Mouse (Mus musculus) kidney, adult 10 weeks (tissue): ENCODE results near the gene Olfr987. TPM values are rescaled to one million over a fixed set of nuclear protein-coding genes. Genes with fewer than 3 reads are reported as not detected.

Experiments used
- polyA plus RNA-seq: library from polyadenylated mRNA; stranded (reverse); fragments of 350-450 nt; fragmentation: Illumina TruSeq; extraction: RNeasy Lipid Tissue Mini Kit (QIAGEN cat#74804); gene quantifications from one replicate; pipeline ENCODE4 v1.2.3, GENCODE M21; 2014; ENCODE audit warnings: low read depth, low replicate concordance

Gene Olfr987
- not detected for polyA plus RNA-seq

DNA sequence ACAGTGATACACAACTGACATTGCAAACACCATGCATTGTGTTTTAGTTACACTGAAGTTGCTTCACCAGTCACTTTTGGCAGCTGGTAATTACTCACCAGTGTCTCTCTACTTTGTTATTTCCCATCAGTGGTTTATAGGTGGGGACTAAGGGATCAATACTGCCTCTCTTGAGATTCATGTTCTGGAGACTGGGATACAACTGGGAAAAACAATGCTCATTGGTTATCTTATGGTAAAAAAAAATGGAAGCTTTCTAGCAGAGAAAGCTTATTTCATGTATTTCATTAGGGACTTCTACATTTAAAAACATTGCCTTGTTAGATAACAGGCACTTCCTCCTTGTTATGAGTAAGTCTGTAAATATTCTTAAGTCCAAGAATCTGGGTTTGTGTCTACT lies at the start of gene Olfr987:
Gene Olfr987 (minus strand): TSS at position 101 of the 400 bp plus-strand sequence.

GRCm38 (mm10) chr2:85363127-85363526 lies 24.0 kb upstream of the Olfr987 start, which contains the start of gene Olfr988:
Olfr988 (minus strand) TSS chr2:85363227.

Other genes starting within 250 kb of the Olfr987 start
- 5.3 TPM for gene Aplnr, start 203.1 kb downstream of the Olfr987 start, polyA plus RNA-seq
- gene Lrrc55, start 142.1 kb downstream of the Olfr987 start, polyA plus RNA-seq = 1.1 TPM
- gene Olfr988, start 23.9 kb upstream of the Olfr987 start, polyA plus RNA-seq = not detected
- not detected for gene Olfr992, start 70.2 kb upstream of the Olfr987 start, polyA plus RNA-seq
- gene Olfr993, start 75.6 kb upstream of the Olfr987 start, polyA plus RNA-seq = not detected
- not detected for gene Olfr994, start 97.1 kb upstream of the Olfr987 start, polyA plus RNA-seq
- not detected for gene Olfr995, start 104.3 kb upstream of the Olfr987 start, polyA plus RNA-seq
- not detected for gene 4833423E24Rik, start 179.7 kb upstream of the Olfr987 start, polyA plus RNA-seq
- not detected for gene Olfr996, start 239.9 kb upstream of the Olfr987 start, polyA plus RNA-seq
- gene Olfr998, start 249.6 kb upstream of the Olfr987 start, polyA plus RNA-seq = not detected